Mouse (Mus musculus): ENCODE data around the gene 2010005H15Rik.
"Not testable (repeated sequence)": the region's sequence is repeated elsewhere in the genome, so short reads cannot be mapped to it uniquely, and the experiment has no call there.

Gene 2010005H15Rik

DNA sequence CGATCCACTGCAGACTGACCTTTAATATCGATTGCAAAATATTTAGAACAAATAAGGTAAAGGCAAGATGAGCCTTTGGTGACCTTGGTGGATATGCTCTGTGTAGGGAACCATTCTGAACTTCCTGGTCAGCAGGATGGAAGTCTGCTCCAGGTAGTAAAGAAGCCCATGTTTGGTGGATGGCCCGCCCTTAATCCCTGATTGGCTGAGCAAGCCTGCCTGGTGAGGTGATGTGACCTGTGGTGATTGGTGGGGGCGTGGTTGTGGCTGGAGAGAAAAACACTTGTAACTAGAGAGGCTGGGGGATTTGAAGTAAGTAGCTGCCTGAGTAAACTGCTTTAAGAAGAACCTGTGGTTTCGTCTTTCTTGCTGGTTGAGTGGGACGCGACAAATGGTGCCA lies at the start of gene 2010005H15Rik:
TSS of gene 2010005H15Rik (plus strand) at position 301 of the 400 bp plus-strand sequence.
- DNase-seq = not testable (repeated sequence)

DNA sequence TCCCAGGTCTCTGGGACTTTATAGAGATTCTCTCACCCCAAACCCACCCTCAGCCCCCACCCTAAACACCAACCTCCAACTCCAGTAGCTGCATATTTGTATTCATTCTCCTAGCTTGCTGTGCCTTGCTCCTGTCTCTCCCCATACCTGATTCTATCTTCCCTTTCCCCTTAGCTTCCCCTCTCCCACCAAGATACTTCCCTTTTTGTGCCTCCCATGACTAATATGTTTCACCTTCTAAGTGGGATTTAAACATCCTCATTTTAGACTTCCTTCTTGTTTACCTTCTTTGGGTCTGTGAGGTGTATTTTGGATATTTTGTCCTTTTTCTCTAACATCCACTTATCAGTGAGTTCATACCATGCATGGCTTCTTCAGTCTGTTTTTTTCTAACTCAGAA lies 45.2 kb upstream of the 2010005H15Rik start:
- no peak for DNase-seq

DNA sequence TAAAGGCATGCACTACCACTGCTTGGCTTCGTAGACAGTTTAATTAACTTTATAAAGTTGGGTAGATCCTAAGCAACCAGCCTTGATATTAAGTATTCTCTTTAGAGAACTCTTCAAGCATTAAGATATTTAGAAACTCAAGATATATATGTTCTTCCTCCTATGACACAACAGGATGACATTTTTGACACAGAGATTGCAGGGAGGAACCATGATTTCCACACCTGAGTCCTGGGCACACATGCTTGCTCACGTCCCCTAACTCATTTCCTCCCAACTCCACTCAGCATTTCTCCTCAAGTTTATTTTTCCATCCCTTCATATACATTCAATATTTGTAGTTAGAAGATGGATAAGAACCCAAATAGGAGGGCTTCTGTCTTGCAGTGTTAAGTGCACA lies 41.4 kb upstream of the 2010005H15Rik start:
- no peak for DNase-seq

DNA sequence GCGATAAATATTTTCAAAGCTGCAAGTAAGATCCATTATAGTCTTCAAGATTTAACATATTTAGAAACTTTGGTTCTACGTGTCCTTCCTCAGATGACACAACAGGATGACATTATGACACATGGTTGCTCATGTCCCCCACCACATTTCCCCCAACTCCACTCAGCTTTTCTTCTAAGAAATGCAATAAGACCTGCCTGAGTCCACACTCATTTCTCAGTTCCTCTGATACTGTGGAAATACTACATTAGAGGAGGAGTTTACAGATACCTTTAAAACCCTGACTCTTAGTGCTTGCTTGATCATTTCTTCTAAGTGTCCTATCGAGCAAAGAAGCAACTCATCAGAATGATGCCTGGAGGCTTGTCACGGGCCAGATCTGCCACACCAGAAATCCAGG lies 37.4 kb upstream of the 2010005H15Rik start, which contains the start of gene Gm5483:
TSS of gene Gm5483 (plus strand) at position 301 of the 400 bp plus-strand sequence.
- not testable (repeated sequence) for DNase-seq

DNA sequence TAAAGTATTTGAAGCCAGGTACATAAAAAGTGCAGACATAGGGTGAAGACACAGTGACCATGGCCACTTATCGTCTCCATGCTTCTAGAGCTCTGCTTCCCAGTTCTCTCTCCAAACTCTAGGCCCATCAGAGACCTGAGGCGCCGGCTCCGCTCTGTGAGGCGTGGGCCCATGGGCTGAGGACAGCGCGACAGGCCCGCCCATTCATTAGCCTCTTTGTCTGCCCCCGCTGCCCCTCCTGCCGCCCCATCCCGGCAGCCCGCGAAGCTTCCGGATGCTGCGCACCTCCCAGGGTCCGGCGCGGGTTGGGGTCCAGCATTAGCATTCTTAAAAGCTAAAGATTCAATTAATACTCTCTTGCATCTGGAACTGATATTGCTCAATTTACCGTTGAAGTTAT lies 22.0 kb upstream of the 2010005H15Rik start:
- no peak for DNase-seq

DNA sequence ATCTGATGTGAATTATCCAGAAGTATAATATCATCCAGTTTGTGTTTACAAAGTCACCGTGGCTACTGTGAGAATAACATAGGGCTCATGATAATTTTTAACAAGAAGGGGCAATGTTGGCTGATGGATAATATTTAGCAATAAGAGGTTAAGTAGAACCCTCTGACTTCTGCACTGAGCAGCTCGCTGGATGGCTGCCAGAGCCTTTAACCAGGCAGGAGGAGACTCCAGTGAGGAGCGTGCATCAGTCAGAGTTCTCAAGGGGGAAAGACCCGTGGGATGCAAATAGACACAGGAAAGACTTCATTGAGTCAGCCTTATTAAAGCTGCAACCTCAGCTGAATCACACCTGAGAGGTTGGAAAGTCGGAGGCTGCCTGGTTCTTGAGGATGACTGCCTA lies 17.4 kb upstream of the 2010005H15Rik start:
- DNase-seq = no peak

DNA sequence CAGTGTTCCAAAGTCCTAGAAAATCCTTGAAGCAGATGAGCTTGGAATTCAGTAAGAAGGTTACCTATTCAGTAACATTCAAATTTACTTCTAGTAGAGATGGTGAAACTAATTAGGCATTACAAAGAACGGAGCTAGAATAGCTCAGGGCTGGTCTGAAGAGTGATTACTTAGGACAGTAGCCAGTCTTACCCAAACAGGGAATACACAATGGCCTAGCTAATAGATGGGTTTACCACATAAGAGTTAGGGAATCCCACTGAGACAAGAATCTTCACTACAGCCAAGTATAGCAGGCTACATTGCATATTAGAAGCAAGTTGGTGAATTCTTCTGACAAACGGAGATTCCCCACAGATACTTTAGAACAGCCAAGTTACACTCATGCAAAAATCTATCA lies 15.6 kb upstream of the 2010005H15Rik start:
- not testable (repeated sequence) for DNase-seq

DNA sequence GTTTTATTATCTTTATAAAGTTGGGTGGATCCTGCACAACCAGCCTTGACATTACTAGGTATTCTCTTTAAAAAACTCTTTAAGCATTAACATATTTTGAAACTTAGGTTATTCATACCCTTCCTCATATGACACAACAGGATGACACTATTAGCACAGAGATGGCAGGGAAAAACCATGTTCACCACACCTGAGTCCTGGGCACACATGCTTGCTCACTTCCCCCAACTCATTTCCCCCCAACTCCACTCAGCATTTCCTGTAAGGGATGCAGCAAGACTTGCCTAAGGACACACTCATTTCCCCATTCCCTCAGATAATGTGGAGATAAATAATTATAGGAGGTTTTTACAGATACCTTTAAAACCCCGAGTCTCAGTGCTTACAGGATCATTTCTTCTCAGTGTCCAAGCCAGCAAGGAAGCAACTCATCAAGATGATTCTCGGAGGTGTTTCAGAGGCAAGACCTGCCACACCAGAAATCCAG lies 11.3 kb upstream of the 2010005H15Rik start, which contains the start of gene Gm5416:
TSS of gene Gm5416 (plus strand) at position 437 of the 487 bp plus-strand sequence.
- DNase-seq = no peak

DNA sequence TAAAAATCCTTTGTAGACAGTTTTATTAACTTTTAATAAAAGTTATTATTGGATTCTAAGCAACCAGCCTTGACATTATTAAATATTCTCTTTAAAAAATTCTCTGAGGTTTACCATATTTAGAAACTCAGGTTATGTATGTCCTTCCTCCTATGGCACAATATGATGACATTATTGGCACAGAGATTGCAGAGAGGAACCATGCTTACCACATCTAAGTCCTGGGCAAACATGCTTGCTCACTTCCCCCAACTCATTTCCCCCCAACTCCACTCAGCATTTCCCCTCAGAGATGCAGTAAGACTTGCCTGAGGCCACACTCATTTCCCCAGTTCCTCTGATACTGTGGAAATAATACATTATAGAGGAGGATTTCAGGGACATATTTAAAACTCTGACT lies 39.3 kb downstream of the 2010005H15Rik start:
- DNase-seq = not testable (repeated sequence)

DNA sequence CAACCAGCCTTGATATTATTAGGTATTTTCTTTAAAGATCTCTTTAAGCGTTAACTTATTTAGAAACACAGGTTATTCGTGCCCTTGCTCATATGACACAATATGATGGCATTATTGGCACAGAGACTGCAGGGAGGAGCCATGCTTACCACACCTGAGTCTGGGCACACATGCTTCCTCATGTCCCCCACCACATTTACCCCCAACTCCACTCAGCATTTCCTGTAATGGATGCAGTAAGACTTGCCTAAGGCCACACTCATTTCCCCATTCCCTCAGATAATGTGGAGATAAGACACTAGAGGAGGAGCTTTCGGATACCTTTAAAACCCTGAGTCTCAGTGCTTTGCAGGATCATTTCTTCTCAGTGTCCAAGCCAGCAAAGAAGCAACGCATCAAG lies 55.5 kb downstream of the 2010005H15Rik start, which contains the start of gene Stfa1:
TSS of gene Stfa1 (plus strand) at position 156 of the 400 bp plus-strand sequence.
- DNase-seq = not testable (repeated sequence)

DNA sequence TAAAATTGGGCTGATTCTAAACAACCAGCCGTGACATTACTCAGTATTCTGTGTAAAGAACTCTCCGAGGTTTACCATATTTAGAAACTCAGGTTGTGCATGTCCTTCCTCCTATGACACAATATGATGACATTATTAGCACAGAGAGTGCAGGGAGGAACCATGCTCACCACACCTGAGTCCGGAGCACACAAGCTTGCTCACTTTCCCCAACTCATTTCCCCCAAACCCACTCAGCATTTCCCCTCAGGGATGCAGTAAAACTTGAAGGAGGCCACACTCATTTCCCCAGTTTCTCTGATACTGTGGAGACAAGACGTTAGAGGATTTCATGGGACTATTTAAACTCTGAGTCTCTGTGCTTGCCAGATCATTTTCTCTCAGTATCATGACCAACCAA lies 67.9 kb downstream of the 2010005H15Rik start:
- DNase-seq = no peak

All from right cerebral cortex, adult 18-20 months (tissue).